Mouse (Mus musculus) induced T-regulatory cell, adult 2 months (primary cell): ENCODE measurements around the gene Plcl1.

Experiments
- DNase-seq: peaks from one replicate; pipeline ENCODE4 v3.0.0-alpha.2; 2012; ENCODE audit warnings: low read depth

Plcl1 gene

DNA sequence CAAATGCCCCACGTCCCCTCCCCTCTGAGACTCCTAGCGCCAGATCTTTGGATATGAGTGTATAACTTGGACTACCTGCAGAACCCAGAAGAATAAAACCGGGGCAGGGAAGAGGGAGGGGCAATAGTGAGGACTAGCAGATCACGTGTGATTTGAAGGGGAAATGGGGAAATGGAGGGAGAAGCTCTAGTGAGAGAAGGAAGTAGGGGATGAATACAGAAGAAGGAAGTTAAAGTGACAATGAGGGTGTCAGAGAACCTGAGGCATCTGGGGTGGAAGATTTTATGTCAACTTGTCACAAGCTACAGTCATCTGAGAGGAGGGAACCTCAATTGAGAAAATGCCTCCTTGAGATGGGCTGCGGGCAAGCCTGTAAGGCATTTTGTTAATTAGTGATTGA, 119.4 kb downstream of the Plcl1 start:
- no peak for DNase-seq

DNA sequence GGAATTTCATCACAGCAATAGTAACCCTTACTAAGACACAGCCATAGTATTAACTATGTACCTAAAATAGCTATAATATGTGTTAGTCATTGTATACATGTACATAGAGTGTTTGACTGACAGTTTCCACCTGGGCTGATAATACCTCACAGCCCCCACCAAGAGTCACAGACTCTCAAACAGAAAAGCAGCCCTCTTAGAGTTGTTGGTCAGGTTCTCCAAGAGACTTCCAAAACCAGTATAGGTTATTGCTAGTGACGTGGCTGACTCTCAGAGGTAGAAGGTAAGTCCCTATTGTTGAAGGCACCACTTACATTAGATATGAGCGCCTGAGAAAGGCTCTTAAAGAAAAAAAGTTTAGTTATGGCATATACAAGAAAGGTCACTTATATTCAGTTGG, 120.0 kb downstream of the Plcl1 start:
- DNase-seq, result no peak

DNA sequence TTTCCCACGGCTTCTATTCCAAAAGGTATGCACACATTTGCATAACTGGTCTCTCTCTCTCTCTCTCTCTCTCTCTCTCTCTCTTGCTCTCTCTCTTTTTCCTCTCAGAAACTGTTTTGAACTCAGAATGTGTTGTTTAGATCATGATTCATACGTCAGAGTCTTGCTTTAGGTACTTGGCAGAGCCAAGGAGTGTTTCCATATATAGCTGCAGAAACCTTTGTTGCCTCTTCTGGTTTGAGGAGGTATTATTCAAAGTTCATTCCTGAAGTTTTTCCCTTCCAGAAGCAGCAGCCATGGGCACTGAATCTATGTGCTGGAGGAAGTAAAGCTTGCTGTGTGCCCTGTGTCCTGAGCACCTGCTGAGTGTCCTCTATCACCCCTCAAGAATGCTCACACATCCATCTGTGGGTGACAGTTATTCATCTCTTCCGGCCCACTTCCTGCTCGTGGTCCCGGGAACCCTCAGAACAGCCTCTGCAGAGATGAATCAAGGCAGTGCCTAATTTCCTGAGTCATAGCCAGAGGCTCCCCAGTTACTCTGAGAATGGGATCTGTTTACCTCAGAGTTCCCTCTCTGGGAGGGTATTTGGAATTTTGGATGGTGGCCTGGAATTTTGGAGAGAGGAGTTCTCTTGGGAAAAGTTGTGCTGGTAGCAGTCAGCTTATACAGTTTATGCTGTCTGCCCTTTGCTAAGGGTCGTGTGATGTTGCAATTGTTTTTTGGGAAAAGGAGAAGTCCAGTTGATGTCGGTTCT, 123.0 kb downstream of the Plcl1 start:
- peak; percentile 41 for DNase-seq

DNA sequence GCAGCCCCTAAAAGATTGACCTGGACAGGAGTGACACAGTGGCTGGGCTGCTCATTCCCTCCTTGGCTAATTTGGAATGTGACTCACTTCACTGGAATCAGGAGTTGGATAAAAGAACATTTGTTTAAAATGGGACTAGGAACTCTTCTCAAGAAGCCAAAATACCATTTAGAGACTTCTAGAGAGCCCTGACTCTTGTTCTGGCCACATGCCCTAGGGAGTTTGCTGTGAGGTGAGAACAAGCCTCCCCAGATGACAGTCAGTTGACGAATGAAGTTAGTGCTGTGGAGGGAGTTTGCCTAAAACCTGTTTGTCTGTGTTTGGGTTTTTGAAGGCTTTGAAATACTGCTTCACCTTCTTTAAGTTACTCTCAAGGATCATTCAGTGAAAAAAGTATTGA, 128.1 kb downstream of the Plcl1 start:
- no peak for DNase-seq

DNA sequence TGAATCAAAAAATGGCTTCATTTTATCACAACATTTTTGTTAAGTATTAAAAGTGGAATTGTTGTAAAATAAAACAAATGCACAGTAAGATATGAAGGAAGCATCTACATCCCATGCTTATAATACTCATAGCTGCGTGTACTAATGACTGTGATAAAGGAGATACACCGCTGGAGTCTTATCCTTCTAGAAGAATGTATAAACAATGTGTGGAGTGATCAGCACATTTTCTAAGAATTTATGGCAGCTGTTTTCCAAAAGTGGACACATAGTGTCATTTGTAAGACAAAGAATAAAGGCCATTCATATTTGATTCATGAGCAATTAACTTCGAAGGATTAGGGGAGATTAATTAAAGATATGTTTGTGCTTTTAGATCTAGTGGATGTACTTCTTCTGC, 148.7 kb downstream of the Plcl1 start:
- DNase-seq, result no peak

DNA sequence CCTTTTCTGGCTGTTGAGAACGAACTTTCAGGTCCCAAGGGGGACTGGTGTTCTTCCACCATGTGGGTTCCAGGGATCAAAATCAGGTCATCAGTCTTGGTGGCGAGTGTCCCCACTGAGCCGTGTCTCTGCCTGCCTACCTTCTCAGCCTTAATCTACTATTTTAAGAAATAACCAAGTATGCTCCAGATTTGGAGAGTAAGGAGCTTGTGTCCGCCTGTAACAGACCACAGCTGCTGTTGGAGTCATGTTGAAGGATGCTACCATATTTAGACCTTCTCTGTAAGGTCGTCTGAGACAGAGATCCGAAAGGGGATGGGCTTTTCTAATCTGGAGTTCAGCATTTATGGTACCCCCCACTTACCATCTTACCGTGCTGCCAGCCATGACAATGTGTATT, 152.2 kb downstream of the Plcl1 start:
- no peak for DNase-seq

DNA sequence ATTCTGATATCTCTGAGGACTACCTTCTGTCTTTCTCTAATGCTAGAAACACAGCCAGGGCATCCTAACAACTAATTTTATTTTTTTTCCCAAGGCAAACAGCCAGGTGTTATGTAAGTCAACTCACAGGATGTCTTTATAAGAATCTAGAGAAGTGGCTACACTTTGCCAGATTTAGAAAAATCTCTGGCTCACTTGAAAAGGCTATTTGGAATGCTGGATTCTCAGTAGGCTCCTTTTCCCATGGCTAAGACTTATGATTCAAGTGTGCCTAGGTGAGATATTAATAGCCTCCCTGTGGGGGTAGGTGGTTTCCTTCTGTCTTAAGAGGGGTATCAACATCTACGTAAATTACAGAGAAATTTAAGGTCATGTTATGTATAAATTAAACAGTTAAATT, 152.7 kb downstream of the Plcl1 start:
- DNase-seq, result no peak

DNA sequence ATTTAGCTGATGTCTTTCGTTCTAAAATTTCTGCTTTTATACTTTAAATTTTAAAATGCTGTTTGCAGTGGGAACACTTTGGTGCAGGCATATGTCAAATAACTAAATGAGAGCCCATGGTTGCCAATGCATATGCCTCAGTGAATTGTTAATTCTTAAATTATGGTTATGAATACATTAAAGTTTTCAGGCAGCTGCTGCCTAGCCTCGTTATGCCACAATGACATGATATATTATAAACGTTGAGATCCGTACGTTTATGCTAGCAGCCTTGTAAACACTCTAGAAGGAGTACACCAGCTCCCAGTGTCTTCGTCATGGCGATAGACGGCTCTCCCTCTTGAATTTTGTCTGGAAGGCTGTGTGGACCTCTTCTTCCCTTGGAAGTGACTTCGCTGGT, 154.3 kb downstream of the Plcl1 start:
- no peak for DNase-seq

DNA sequence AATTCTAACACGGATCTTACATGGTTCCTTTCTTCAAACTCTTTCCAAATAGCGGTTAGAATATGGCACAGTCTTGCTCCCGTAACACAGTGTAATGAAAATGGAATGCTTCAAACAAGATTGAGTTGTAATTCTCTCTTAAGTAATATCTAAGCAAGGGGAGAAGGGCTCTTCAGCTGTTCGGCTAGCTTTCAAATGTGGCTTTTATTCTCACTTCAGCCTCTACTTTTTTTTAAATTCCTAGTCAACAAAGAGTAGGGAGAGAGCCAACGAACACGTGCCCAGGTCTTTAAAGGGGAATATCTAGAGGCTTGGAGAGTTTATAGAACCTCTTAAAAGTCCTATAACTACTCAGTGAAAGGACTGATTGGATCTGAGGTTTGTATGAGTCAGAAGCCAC, 160.2 kb downstream of the Plcl1 start:
- DNase-seq, result no peak

DNA sequence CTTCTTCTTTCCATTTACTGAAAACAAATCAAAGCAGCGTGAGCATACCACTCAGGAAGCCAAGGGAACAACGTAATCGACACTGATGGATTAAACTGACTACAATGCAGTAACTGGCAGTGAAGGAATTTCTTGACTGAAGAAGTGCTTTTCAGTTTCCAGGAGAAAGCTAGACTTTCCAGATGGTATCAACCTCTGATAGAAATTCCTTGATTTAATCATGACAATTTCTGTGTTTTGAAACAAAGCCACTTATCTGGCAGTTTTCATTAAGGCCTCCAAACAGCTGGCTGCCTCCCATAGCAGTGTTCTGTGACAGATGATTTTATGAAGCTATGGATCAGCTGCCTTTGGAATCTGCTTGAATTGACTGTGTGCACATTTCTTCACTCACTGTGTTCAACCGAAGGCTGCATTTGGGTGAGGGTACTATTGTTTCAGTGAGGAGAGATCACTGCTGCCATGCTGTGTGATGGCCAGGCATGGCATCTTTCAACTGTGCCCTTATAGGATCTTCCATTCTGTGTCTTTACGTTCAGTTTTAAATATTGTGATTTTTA, 162.2 kb downstream of the Plcl1 start:
- DNase-seq, result no peak

DNA sequence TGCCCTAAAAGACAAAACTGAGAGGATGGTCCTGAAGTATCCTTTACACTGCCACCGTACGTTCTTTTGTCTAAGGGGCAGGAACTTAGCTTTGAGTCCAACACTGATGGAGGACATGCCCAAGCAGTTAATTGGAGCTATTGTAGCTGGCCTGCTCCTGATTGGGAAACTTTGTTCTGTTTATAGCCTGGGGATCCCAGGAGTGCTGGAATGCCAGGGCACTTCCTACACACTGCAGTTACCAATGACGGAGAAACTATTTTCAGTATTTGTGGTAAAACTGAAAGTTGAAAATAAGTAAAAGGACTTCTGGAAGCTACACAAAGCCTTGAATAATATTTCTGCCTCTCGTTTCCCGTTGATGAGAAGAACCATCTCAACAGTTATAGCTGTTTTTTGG, 164.5 kb downstream of the Plcl1 start:
- DNase-seq, result no peak

DNA sequence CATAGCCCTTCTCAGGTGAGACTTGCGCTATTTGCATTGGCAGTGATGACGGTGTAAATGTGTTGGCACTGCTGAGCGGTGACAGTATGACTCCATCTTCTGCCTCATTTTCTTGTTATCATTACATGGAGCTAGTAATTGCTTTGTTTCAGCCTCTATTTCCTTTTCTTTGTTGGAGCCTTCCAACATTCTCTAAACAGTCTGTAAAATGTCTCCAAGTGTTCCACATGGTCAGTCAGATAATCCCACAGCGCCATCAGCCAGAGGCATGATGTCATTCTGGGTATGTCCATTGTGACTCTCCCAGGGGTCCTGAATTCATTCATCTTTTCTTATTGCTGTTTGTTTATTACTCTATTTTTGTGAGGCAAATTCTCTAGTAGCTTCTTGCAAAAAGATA, 165.7 kb downstream of the Plcl1 start:
- DNase-seq, result no peak

DNA sequence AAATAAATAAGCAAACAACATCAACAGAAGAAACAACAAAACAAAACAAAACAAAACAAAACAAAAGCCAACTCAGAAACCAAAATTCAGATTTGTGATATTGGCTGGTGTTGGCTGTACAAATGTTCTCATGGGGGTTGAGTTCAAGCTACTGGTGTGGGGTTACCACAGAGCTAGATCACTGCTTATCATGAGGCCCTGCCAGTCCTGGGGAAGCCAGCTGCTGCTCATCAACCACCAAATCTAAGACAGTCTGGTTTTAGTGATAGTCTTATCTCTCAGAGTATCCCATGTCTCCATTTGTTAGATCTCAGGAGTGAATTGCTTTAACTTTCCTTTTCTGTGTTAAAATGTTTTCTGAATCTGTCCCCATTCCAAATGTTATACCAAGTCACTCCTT, 166.5 kb downstream of the Plcl1 start:
- no peak for DNase-seq

DNA sequence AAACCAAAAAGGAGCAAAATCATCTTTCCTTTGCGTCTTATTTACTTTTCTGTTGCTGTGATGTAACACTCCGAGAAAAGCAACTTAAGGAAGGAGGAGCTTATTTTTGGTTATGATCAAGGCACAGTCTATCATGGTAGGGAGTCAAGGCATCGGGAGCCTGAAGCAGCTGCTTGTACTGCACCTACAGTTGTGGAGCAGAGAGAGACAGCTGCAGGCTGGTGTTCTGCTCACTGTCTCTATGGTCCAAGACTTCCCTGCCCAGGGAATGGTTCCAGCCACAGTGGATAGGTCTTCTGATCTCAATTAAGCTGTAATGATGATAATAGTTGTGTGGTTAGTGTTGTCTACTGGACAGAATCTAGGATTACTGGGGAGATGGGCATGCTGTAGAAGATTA, 166.9 kb downstream of the Plcl1 start:
- no peak for DNase-seq

DNA sequence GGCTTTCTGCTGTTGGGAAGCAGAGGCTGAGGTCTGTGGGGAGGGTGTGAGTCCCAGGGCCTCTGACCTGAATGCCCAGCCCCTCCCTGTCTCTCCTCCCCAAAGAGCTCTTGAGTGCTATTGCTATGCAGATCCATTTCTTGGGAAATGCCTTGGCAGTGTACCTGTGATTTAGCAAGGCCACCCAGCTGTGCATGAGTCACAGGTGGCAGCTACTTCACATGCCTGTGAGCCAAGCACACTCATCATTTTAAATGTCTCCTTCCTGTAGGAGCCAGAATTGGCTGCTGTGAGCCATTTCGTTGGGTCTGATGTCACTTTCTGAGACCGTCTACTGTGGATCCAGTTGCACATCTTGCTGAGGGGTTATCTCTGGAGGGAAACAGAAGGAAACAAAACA, 170.2 kb downstream of the Plcl1 start:
- no peak for DNase-seq

DNA sequence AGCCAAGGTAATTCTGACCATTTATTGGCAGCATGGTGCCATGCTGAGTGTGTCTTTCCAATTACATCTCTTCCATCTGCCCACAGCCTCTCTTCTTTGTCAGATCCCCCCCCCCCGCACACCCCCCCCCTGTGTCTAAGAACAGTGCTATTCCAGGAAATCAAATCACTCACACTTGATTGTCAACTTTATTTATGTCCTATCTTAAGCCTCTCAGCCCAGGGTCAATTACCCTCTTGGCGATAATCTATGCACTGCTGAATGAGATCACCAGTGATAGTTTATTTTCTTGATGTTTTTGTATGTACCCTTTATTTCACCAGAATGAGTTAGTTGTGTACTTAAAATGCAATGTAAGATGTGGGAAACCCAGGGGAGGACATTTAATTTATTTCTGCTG, 176.0 kb downstream of the Plcl1 start:
- DNase-seq, result no peak

DNA sequence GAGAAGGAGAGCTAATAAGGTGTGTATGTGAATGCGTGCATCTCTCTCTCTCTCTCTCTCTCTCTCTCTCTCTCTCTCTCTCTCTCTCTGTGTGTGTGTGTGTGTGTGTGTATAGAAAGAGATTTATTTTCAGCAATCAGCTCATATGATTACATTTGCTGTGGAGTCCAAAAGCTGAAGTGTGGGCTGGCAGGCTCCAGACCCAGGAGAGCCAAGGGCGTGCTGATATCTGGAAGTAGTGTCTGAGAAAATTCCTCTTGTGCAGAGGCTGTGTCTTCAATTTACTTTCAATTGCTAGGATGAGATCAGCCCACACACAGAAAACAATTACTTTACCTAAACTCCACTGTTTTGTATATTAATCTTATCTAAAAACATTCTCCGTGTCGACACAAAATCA, 179.7 kb downstream of the Plcl1 start:
- no peak for DNase-seq

DNA sequence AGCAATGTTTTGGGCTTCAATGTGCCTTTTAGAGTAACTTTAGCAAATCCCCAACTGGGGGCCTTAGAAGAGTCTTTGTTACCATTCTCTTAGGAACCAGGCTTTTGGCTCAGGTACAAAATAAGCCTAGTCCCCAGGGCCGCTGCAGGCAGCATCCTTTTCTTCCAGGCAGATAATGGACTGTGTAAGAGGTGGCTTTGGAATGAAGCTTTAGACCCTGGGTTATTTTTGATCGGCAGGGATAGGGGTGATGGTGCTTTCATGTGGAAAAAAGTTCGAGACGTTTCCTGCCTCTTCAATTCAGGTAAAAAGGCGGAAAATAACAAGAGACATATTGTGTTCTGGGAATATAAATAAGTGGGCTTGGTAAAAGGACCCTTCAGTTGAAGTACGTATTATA, 182.4 kb downstream of the Plcl1 start:
- no peak for DNase-seq

DNA sequence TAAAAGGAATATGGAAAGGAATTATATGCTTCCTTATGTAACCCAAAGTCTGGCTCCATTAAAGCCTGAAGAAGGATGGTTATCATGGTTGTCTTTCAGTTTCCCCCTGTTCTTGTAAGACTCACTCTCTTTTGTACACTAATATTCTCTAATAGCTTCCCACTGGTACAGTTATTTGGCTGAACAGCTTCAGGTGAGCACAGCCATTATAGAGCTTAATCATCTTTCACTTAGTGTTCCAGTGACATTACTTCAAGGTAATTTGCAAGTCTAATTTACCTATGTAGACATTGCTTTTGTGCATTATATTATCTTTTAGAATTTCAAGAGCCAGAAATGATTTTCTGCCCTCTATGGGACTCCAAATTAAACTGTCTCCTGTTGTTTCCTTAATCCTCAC, 184.3 kb downstream of the Plcl1 start:
- no peak for DNase-seq

DNA sequence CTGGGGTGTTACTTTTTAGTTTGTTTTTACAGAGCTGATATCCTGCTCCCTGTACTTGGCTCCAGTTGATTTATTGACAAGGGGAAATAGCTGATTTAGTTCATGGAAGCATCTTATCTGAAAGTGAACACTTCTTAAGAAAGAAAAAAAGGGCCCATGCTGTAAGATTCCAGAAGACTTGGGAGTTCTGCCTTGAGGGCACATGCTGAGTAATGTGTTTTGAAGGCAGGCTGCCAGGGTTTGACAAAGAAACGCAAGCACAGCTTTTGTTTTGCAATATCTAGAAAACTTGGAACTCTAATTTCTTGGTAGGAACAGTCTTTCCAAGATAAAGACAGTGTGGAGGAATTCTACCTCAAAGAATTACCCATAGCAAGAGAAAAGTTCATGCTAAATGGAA, 194.8 kb downstream of the Plcl1 start:
- DNase-seq, result no peak

DNA sequence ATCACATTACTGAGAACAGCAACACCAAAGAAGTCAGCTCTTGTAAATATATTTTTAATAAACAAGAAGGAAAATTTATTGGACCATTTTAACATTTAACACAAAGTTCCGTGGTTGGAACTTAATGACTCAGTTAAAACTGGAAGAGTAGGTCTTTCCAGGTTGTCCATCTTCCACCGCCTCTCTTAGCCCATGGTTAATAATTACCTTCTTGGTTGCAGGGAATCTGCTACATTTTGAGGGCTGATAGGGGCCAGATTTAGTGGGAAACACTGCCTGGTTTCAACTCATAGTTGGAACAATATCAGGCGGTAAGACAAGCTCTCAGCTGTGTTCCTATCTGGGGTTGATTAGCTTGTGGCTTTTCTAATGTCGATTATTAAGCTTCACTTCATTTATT, 198.9 kb downstream of the Plcl1 start:
- no peak for DNase-seq

DNA sequence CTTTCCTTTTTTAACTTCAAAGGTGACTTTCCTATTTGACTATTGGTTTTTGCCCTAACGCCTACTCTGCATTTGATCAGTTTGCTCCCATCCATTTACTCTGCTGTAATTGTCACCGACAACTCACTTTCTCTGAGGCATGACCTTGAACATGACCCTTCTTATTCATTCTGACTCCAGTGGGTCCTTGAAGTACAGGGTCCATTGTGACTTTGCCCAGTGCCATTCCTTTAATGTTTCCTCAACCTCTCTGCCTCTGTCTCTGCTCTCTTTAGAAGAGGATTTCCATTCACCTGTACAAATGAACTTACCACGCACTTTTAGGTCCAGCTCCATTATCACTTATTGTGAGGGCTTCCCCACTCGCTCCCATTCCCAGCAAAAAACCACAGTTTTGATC, 199.7 kb downstream of the Plcl1 start:
- no peak for DNase-seq

DNA sequence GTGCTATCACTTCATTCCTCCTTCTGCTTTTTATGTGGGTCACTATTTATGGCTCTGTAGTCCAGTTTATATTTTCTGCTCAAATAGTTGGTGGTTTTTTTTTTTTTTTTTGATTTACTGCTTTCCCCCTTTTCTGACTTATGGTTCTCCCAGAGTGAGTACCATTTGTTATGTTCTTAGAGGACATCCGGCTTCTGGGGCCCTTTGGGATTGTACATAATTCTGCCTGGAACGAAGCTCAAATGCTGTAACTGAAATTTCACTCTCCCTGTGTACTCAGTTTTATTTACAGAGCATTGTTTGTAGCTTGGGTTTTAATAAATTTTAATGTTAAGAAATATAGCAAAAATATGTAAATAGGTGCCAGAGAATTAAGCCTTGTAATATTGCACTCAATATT, 200.2 kb downstream of the Plcl1 start:
- no peak for DNase-seq

DNA sequence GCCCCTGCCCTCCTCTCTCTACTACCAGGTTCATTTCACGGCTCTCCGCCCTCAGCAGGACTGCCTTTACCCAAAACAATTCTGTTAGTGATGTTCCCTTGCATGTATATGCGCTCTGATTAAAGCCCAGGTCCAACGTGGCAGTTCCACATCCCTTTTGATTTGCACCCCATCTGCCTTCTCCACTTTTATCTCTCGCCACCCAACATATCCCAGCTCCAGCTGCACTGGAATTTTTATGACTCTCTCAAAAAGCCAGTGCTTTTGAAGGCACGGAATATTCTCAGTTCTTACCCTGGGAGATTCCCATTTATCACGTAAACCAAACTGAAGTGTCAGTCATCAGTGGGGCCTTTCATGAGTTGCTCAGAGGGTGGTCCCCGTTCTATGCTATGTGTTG, 200.7 kb downstream of the Plcl1 start:
- DNase-seq, result no peak
